Mouse (Mus musculus) megakaryocyte, embryonic 14.5 days (primary cell): ENCODE measurements around the gene Sprr2e.

Experiments
- FLI1 ChIP-seq: IDR thresholded peaks from 2 replicates; pipeline ENCODE4 v1.6.1; 2012; ENCODE audit warnings: low read length, inconsistent platforms, mixed read lengths
- GATA1 ChIP-seq: IDR thresholded peaks from 3 replicates; pipeline ENCODE4 v1.6.1; 2012; ENCODE audit warnings: mixed read lengths, low read length, inconsistent platforms, borderline replicate concordance

- no peak for TF ChIP-seq GATA1
- no peak for TF ChIP-seq FLI1
Observed at GRCm38 (mm10) chr3:92364887-92365286, 12.9 kb downstream of the Sprr2e start, which contains the start of gene Sprr2f.
